ENCODE assay signal across 12 mouse cellular contexts in the genomic region with DNA sequence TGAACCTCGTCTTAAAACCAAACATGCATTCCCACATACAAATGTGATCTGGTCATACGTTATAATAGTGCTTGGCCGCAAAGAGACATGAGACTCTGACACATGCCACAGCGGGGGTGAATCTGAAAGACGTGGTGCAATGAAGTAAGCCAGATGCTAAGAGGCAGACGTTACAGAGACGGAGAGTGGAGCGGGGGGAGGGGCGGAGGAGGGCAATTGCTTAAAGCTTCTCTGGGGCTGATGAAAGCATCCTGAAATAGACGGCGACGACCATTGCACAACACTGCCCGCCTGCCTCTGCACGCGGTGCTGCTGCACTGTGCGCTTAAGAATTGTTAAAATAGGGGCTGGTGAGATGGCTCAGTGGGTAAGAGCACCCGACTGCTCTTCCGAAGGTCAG. TPM values are rescaled to one million over a fixed set of nuclear protein-coding genes. Genes with fewer than 3 reads are reported as not detected.
DNase-seq lines count a peak whose midpoint lies in the region; ATAC-seq and TF ChIP-seq lines count a peak whose summit lies in the region.
"Had no signal": no experiment of that assay in that cellular context is flagged by ENCODE, and none has a peak within 500 bp of the region (broad histone marks: within the 10 kb centered on the region; RNA-seq: fewer than 3 reads in every experiment).

No protein-coding gene starts in this region.

- H3K27me3 ChIP-seq in embryonic facial prominence, embryonic 15.5 days: no peaks in the 10 kb centered on the region
- H3K27me3 ChIP-seq in kidney, adult 2 months (replicated peaks; ENCODE audit: control insufficient read depth, insufficient read depth, low read length): no peaks in the 10 kb centered on the region
- H3K27me3 ChIP-seq: heart, embryonic 15.5 days; limb, embryonic 13.5 days had no signal

- H3K4me2 ChIP-seq in embryonic facial prominence, embryonic 15.5 days (replicated peaks): no peak overlapping the region
- H3K4me2 ChIP-seq: heart, embryonic 15.5 days; limb, embryonic 13.5 days had no signal

- TF ChIP-seq CTCF in kidney, adult 2 months (conservative IDR thresholded peaks at IDR 0.05; ENCODE audit: insufficient read depth, insufficient read length, low read depth, low read length): no peak

- H3K27ac ChIP-seq in embryonic facial prominence, embryonic 15.5 days (replicated peaks): peak overlapping the region; percentile 63
- no peak overlapping the region for H3K27ac ChIP-seq in kidney, adult 2 months (ENCODE audit: insufficient read depth, low read depth, low read length)
- H3K27ac ChIP-seq: heart, embryonic 15.5 days; limb, embryonic 13.5 days had no signal

- TF ChIP-seq POLR2A in kidney, adult 2 months (IDR thresholded peaks at IDR 0.05; ENCODE audit: low read depth, low read length): no peak

- DNase-seq in kidney, postnatal 4 days: peak; percentile 31 to 50
- no peak for DNase-seq in kidney, postnatal 14 days
- peak; percentile 55 for DNase-seq in R1 (ENCODE audit: low read depth, low spot score)
- DNase-seq in lung, postnatal 4 days: peak; percentile 85 to 92
- no peak for DNase-seq in kidney, adult 2 months
- DNase-seq in cerebellum, adult 11-12 months: no peak
- DNase-seq: kidney, postnatal 10 days; spleen, adult 18-20 months; thymus, postnatal 25 days had no signal

- whole genome bisulfite sequencing in embryonic facial prominence, embryonic 15.5 days: 29% methylated on average over 18 of the region's 18 CpGs
- 51% methylated on average over 18 of the region's 18 CpGs for WGBS in kidney, adult 2 months

- ATAC-seq in embryonic facial prominence, embryonic 15.5 days (ENCODE audit: insufficient number of reproducible peaks, low FRiP score, low TSS enrichment, low read depth): no peak

- H3K4me3 ChIP-seq in embryonic facial prominence, embryonic 15.5 days (replicated peaks): no peak overlapping the region
- H3K4me3 ChIP-seq in kidney, adult 2 months (ENCODE audit: insufficient read depth, low read depth, low read length): no peak overlapping the region
- H3K4me3 ChIP-seq: heart, embryonic 15.5 days; limb, embryonic 13.5 days had no signal

- H3K9me3 ChIP-seq in embryonic facial prominence, embryonic 15.5 days (replicated peaks): no peaks in the 10 kb centered on the region
- H3K9me3 ChIP-seq: heart, embryonic 15.5 days; limb, embryonic 13.5 days had no signal

- H3K9ac ChIP-seq in embryonic facial prominence, embryonic 15.5 days: no peak overlapping the region
- H3K9ac ChIP-seq: heart, embryonic 15.5 days; limb, embryonic 13.5 days had no signal

- no peaks in the 10 kb centered on the region for H3K36me3 ChIP-seq in embryonic facial prominence, embryonic 15.5 days
- H3K36me3 ChIP-seq in kidney, adult 2 months (ENCODE audit: control insufficient read depth, insufficient read depth, low read length): no peaks in the 10 kb centered on the region
- H3K36me3 ChIP-seq: heart, embryonic 15.5 days; limb, embryonic 13.5 days had no signal

- peaks cover 8% of the 10 kb centered on the region for H3K4me1 ChIP-seq in embryonic facial prominence, embryonic 15.5 days
- H3K4me1 ChIP-seq in kidney, adult 2 months (ENCODE audit: control insufficient read depth, insufficient read depth, low read length): no peaks in the 10 kb centered on the region
- H3K4me1 ChIP-seq: limb, embryonic 13.5 days had no signal

RNA-seq across cellular contexts. Expression of a gene that starts 11.0 kb away (rescaled TPM):
- polyA plus RNA-seq in embryonic facial prominence, embryonic 15.5 days (2015; fragmentation: Nextera tagmentation; extraction: Ambion mirVana): 1.5 and 1.7 TPM in 2 replicates
- 0.76 and 1.2 TPM in 2 replicates for polyA plus RNA-seq in kidney, adult 2 months (2012; rRNA removed)

RNA-seq across cellular contexts. Expression of a gene that starts 42.9 kb away (rescaled TPM):
- 1.7 and 2.2 TPM in 2 replicates for polyA plus RNA-seq in embryonic facial prominence, embryonic 15.5 days (2015; fragmentation: Nextera tagmentation; extraction: Ambion mirVana)
- polyA plus RNA-seq in kidney, adult 2 months (2012; rRNA removed): 181 and 266 TPM in 2 replicates

Comparison
In these comparisons a context has a peak if more than half of its experiments do, and no peak if none do; other contexts are left out.
1. DNase-seq: peak in kidney, postnatal 4 days (2 of 2), R1 (single experiment) and lung, postnatal 4 days (2 of 2); none in kidney, postnatal 14 days (single experiment), kidney, adult 2 months (single experiment) and cerebellum, adult 11-12 months (single experiment).
2. RNA of a gene that starts 42.9 kb away (polyA plus RNA-seq): 181 to 266 TPM in kidney, adult 2 months; 1.7 to 2.2 TPM in embryonic facial prominence, embryonic 15.5 days; every median in the first group is over 10 times any median in the second.